Mouse (Mus musculus) megakaryocyte, embryonic 14.5 days (primary cell): ENCODE data around the gene Ercc2. TPM values are rescaled to one million over a fixed set of nuclear protein-coding genes. Genes with fewer than 3 reads are reported as not detected.
A peak's percentile ranks its signal among the peaks of the same experiment; 100 is the strongest.

Source experiments
- H3K27me3 ChIP-seq: replicated peaks from 2 replicates; pipeline ENCODE3; 2012; ENCODE audit warnings: inconsistent platforms
- H3K36me3 ChIP-seq: replicated peaks from 2 replicates; pipeline ENCODE3; 2012; ENCODE audit warnings: low read length, inconsistent platforms, mixed read lengths
- H3K4me1 ChIP-seq: 2 replicates; pipeline ENCODE4 v1.6.1; 2012; ENCODE audit warnings: inconsistent platforms
- H3K4me3 ChIP-seq: replicated peaks from 2 replicates; pipeline ENCODE3; 2012; ENCODE audit warnings: moderate library complexity, mild to moderate bottlenecking, inconsistent platforms
- H3K9me3 ChIP-seq: 2 replicates; pipeline ENCODE4 v1.6.1; 2012; ENCODE audit warnings: inconsistent platforms
- FLI1 ChIP-seq: IDR thresholded peaks from 2 replicates; pipeline ENCODE4 v1.6.1; 2012; ENCODE audit warnings: low read length, inconsistent platforms, mixed read lengths
- GATA1 ChIP-seq: IDR thresholded peaks from 3 replicates; pipeline ENCODE4 v1.6.1; 2012; ENCODE audit warnings: mixed read lengths, low read length, inconsistent platforms, borderline replicate concordance
- polyA plus RNA-seq: library from polyadenylated mRNA; stranded (reverse); fragments of >175 nt; gene quantifications from 2 replicates; pipeline ENCODE4 v1.2.3, GENCODE M21; 2012; ENCODE audit warnings: low replicate concordance; ENCODE audit not compliant: insufficient read depth

The Ercc2 gene
- polyA plus RNA-seq, 1 experiment, result 30.8 TPM

DNA sequence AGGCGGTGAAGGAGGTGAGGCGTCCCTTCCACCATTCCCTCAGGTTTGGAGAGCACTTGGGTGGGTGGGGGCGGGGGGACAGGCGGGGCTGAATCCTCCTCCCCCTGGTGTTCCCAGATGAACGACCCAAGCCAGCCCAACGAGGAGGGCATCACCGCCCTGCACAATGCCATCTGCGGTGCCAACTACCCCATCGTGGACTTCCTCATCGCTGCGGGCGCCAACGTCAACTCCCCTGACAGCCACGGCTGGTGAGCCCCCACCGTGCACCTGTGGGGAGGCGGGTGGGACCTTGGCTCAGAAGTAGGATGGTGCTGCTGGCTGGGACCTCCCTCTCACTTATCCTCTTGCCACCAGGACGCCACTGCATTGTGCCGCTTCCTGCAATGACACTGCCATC lies 6.4 kb upstream of the Ercc2 start:
- Histone ChIP-seq H3K27me3 (no peaks in the 10 kb centered on the region), H3K9me3 (no peaks in the 10 kb centered on the region), H3K36me3 (peaks cover 68% of the 10 kb centered on the region), H3K4me1 (peaks cover 6% of the 10 kb centered on the region; the same call in 1 of the 2 replicates), H3K4me3 (peak overlapping the region; percentile 6)
- TF ChIP-seq GATA1, result no peak

DNA sequence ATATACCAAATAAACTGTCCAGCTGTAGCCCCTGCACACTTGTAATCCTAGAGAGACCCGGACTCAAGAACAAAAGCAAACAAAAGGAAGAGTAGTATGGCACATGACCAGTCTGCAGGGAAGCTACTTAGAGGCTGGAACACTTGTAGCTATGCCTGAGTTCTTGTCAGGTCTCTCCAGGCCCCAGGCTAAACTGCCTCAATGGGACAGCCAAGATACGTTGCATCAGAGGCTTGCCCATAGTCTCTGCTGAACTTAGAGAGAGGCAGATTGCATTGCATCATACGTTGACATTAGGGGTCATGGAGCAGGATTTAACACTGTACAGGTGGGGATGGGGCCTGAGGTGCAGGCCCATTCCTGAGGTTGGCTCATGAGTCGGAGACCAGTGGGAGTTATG lies 5.8 kb upstream of the Ercc2 start:
- H3K4me3 ChIP-seq, result no peak overlapping the region
- no peak for TF ChIP-seq GATA1
- no peak for TF ChIP-seq FLI1
- no peaks in the 10 kb centered on the region for H3K27me3 ChIP-seq
- peaks cover 62% of the 10 kb centered on the region for H3K36me3 ChIP-seq
- peaks cover 5% of the 10 kb centered on the region for H3K4me1 ChIP-seq
- H3K9me3 ChIP-seq, result no peaks in the 10 kb centered on the region

DNA sequence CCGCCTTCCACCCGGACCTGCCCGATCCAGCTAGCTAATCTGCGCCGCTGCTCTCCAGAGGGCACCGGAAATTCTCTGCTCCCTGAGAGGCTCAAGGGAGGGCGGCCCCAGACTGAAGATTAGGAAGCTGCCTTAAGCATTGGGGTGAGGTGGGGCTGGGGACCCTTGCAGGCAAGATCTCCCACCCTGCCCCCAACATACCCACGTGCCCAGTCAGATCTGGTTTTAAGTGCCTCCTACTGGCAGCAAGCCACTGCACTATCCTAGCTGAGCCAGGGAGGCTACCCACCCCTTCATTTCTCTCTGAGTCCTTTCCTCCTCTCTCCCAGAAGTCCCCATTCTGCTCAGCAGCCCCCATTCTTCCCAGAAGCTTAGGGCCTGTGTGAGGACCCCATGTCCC lies 3.8 kb upstream of the Ercc2 start:
- no peak for TF ChIP-seq GATA1
- no peak for TF ChIP-seq FLI1
- Histone ChIP-seq H3K4me3 (no peak overlapping the region), H3K9me3 (no peaks in the 10 kb centered on the region), H3K4me1 (peaks cover 18% of the 10 kb centered on the region), H3K36me3 (peaks cover 48% of the 10 kb centered on the region), H3K27me3 (no peaks in the 10 kb centered on the region)

- H3K4me1 ChIP-seq, result peaks cover 36% of the 10 kb centered on the region
- peaks cover 52% of the 10 kb centered on the region for H3K36me3 ChIP-seq
- H3K4me3 ChIP-seq, result peak overlapping the region; percentile 100
- no peak for TF ChIP-seq FLI1
- H3K27me3 ChIP-seq, result no peaks in the 10 kb centered on the region
- no peaks in the 10 kb centered on the region for H3K9me3 ChIP-seq
Measured at GRCm38 (mm10) chr7:19382166-19382541, 344 bp downstream of the Ercc2 start.

GRCm38 (mm10) chr7:19383708-19384107 lies 1.9 kb downstream of the Ercc2 start:
- peaks cover 54% of the 10 kb centered on the region for H3K36me3 ChIP-seq
- TF ChIP-seq GATA1 (no peak), FLI1 (no peak)
- no peaks in the 10 kb centered on the region for H3K9me3 ChIP-seq
- H3K27me3 ChIP-seq, result no peaks in the 10 kb centered on the region
- peak overlapping the region; percentile 42 for H3K4me3 ChIP-seq
- H3K4me1 ChIP-seq, result peaks cover 40% of the 10 kb centered on the region

DNA sequence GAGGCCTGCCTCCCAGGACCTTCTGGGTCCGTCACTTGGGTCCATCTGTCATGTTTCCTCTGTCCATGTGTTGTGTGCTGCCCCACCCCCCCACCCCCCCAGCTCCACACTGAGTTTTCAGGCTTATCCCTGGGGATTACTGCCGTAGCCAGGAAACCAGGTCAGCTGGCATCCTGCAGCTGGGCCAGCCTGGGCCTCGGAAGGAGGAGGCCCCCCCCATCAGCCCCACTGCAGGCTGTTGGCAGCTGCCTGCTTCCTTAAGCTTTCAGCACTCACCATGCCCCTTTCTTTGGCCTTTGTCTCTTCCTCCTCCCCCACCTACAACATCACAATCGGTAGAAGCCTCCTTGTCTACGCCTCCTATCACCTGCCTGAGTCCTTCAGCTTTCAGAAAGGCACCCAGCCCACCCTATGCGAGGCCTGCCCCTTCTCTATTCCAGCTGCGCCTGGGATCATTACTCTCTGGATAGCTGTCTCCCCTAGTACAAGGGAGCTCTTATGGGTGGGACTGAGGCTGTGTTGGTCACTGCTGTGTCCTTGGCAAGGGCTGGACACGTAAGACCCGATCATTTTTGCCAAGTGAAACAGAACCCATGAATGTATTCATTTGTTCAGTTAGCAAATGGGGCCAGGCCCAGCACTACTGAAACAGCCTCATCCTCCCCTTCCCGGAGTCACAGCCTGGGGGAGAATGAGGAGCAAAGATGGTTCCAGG lies 7.0 kb downstream of the Ercc2 start:
- Histone ChIP-seq H3K4me1 (peaks cover 18% of the 10 kb centered on the region), H3K9me3 (no peaks in the 10 kb centered on the region), H3K4me3 (no peak overlapping the region), H3K27me3 (no peaks in the 10 kb centered on the region), H3K36me3 (peaks cover 98% of the 10 kb centered on the region)
- TF ChIP-seq FLI1 (no peak), GATA1 (no peak)

- Histone ChIP-seq H3K9me3 (no peaks in the 10 kb centered on the region), H3K4me1 (peaks cover 13% of the 10 kb centered on the region), H3K4me3 (no peak overlapping the region), H3K36me3 (peaks cover 66% of the 10 kb centered on the region), H3K27me3 (peaks cover 11% of the 10 kb centered on the region)
- TF ChIP-seq FLI1 (no peak), GATA1 (no peak)
Measured at GRCm38 (mm10) chr7:19394484-19394883, 12.7 kb downstream of the Ercc2 start.

GRCm38 (mm10) chr7:19399496-19400280 lies 17.9 kb downstream of the Ercc2 start:
- Histone ChIP-seq H3K27me3 (peaks cover 44% of the 10 kb centered on the region), H3K4me3 (peak overlapping the region; percentile 62), H3K9me3 (peaks cover 13% of the 10 kb centered on the region), H3K36me3 (peaks cover 15% of the 10 kb centered on the region), H3K4me1 (peaks cover 40% of the 10 kb centered on the region)
- TF ChIP-seq FLI1 (no peak), GATA1 (no peak)

- peaks cover 49% of the 10 kb centered on the region for H3K4me1 ChIP-seq
- peaks cover 2% of the 10 kb centered on the region for H3K36me3 ChIP-seq
- peaks cover 44% of the 10 kb centered on the region for H3K27me3 ChIP-seq
- no peak overlapping the region for H3K4me3 ChIP-seq
- peaks cover 13% of the 10 kb centered on the region for H3K9me3 ChIP-seq
- TF ChIP-seq FLI1 (no peak), GATA1 (no peak)
Measured at GRCm38 (mm10) chr7:19400946-19401345, 19.1 kb downstream of the Ercc2 start.

DNA sequence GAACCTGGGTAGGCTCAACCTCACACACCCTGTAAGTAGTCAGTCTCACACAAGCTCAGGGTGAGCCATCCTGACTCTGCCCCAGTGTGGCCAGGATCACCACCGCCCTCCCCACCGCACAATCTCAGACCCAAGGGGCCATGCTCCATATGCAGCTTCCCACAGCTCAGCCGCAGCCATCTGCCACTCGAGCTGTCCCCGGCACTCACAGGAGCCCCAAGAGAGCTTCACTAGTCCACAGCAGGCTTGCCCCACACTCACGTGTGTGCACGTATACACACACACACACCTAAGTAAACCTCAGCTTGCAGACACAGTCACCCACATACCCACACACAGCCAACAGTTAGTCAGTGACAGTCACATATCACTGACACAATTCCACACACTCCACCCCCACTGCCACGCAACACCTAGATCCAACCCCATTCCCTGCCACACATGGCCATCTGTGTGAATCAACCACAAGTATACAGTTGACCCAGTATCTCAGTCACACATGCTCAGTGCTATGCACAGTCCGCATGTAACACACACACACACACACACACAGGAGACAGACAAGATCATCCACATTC lies 20.8 kb downstream of the Ercc2 start:
- Histone ChIP-seq H3K4me1 (peaks cover 49% of the 10 kb centered on the region), H3K4me3 (peak overlapping the region; percentile 53), H3K36me3 (no peaks in the 10 kb centered on the region), H3K9me3 (peaks cover 13% of the 10 kb centered on the region), H3K27me3 (peaks cover 44% of the 10 kb centered on the region)
- TF ChIP-seq FLI1, result no peak
- no peak for TF ChIP-seq GATA1
